Mouse (Mus musculus): ENCODE measurements around the gene Sh3pxd2b. TPM values are rescaled to one million over a fixed set of nuclear protein-coding genes. Genes with fewer than 3 reads are reported as not detected.
A peak's percentile ranks its signal among the peaks of the same experiment; 100 is the strongest.

The Sh3pxd2b gene
- total RNA-seq, 2 experiments from 2014 or later = 2.5 to 7.1 TPM

DNA sequence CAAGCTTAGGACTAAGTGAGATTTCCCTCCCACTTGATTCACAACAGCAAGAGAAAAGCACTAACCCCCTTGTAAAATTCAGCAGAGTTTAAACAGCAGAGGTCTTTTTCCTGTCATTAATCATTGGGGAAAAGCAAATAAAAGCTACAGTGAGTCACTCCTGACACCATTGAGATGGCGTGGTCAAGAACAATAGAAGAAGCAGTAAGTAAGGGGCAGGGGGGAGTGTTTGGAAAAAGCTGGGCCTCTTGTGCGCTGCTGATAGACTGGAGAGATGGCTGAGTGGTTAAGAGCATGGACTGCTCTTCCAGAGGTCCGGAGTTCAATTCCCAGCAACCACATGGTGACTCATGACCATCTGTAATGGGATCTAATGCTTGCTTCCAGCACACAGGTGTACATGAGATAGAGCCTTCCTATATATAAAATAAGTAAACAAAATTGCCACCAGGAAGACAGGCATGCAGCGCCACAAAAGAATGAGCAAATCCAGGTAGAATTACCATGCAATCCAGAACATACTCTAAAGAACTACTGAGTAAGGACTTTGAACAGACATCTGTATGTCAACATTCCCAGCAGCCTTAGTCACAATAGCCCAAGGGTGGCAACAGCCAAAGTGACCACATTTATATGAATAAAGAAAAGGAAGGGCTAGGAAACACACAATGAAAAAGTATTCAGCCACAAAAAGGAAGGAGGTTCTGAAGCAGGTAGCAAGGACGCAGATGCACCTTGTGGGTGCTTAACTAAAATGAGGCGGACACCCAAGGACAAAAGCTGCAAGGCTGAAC, 1.9 kb upstream of the Sh3pxd2b start:
- Histone ChIP-seq H3K27ac (no peak overlapping the region), H3K4me3 (no peak overlapping the region)
- intact Hi-C loops (cut with DNase I) = loop anchor here (5.0 kb wide), 1 partner anchor 52 kb away; no protein-coding TSS in a partner anchor
- DNase-seq = no peak
- no peak for TF ChIP-seq CTCF (IDR thresholded peaks at IDR 0.05)

DNA sequence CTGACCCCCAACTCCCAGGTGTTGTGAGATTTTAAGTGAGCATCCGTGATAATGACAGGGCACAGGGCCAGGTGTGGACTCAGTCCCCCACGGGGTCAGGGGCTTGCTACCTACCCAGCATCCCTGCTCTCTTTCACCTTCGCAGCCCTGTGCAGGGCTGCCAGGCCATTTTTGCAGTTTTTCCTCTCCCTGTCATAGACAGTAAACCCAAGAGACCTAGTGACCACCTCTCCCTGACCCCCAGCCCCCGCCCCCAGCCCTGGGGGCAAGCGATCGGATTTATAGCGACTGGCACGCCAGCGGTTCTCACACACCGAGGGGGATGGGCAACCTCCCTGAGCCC, 385 bp upstream of the Sh3pxd2b start:
- Histone ChIP-seq H3K27ac (peak overlapping the region; percentile 90), H3K4me3 (peak overlapping the region; percentile 95)
- intact Hi-C loops (cut with DNase I) = loop anchor here (5.0 kb wide), 1 partner anchor 50 kb away; no protein-coding TSS in a partner anchor
- no peak for DNase-seq
- TF ChIP-seq CTCF (IDR thresholded peaks at IDR 0.05) = no peak

DNA sequence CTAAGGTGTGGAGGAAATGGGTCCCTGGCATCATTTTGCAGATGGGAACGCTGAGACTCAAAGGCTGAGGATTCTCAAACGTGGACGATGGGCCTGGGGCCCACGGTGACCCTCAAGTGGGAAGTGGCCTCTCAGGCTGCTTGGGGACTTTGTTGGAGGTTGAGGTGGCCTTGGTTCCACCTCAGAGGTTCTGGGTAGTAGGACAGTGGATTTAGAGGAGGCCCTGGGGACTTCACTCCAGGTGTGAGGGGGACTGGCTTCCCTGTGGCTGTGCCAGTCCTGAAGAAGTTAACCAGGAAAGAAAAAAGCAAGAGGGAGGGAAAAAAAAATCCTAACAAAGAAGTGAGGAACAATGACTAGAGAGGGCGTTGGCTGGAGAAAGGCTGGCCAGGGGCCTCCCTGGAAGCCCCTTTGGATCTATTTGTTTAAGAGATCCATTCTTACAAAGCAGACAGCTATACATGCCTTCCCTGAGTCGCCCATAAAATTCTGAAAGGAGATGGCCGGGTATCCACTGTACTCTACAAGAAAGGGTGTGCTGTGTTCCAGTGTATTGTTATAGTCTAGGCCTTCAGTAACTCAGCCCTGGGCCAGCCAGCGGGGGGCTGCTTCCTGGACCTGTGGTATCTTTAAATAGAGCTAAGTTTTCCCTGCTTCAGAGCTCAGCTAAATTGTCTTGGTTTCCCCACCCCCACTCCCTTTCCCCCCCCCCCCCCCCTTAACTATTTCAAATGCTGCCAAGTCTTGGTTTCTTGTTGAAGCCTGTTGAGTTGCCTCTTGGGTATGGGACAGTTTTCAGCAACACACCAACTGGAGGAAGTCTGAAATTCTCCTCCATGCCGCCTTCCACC, 1.0 kb downstream of the Sh3pxd2b start:
- no peak for DNase-seq
- intact Hi-C loops (cut with DNase I) = loop anchor here (5.0 kb wide), 1 partner anchor 49 kb away; no protein-coding TSS in a partner anchor

GRCm38 (mm10) chr11:32349284-32349953, 1.8 kb downstream of the Sh3pxd2b start:
- peak overlapping the region; percentile 90 for H3K27ac ChIP-seq
- TF ChIP-seq CTCF (IDR thresholded peaks at IDR 0.05) = no peak
- peak; percentile 52 for DNase-seq
- peak overlapping the region; percentile 95 for H3K4me3 ChIP-seq
- intact Hi-C loops (cut with DNase I) = loop anchor here (5.0 kb wide), 1 partner anchor 48 kb away; no protein-coding TSS in a partner anchor

More for the DNA sequence above, 1.0 kb downstream of the Sh3pxd2b start:
- Histone ChIP-seq H3K4me3 (peak overlapping the region; percentile 95), H3K27ac (peak overlapping the region; percentile 90)
- TF ChIP-seq CTCF (IDR thresholded peaks at IDR 0.05) = no peak

DNA sequence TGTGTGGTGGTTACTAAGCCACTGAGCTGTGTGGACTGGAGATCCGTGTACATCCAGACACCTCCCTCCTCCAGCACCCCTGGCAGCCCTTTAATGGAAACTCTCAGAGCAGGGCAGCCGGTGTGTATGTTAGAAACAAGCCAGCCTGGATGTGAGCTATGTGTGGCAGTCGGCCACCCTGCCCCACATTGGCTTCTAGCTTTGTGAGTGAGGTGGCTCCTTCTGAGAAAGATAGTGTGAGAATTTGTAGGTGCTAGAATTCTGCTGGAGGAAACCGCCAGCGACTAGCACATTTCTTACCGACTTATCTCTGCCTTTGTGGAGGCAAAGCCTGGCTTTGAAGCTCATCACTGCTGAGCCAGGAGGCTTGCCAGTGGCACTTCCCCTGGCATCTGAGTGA, 5.3 kb downstream of the Sh3pxd2b start:
- DNase-seq = no peak
- H3K4me3 ChIP-seq = no peak overlapping the region
- no peak for TF ChIP-seq CTCF (IDR thresholded peaks at IDR 0.05)
- H3K27ac ChIP-seq = peak overlapping the region; percentile 53; the same call in 1 of the 2 replicates
- intact Hi-C loops (cut with DNase I) = loop anchor here (5.0 kb wide), 1 partner anchor 239 kb away; no protein-coding TSS in a partner anchor

GRCm38 (mm10) chr11:32355377-32355776, 7.8 kb downstream of the Sh3pxd2b start:
- TF ChIP-seq CTCF (IDR thresholded peaks at IDR 0.05) = no peak
- DNase-seq = peak; percentile 46
- Histone ChIP-seq H3K4me3 (no peak overlapping the region), H3K27ac (peak overlapping the region; percentile 71)
- intact Hi-C loops (cut with DNase I) = no loop called here

DNA sequence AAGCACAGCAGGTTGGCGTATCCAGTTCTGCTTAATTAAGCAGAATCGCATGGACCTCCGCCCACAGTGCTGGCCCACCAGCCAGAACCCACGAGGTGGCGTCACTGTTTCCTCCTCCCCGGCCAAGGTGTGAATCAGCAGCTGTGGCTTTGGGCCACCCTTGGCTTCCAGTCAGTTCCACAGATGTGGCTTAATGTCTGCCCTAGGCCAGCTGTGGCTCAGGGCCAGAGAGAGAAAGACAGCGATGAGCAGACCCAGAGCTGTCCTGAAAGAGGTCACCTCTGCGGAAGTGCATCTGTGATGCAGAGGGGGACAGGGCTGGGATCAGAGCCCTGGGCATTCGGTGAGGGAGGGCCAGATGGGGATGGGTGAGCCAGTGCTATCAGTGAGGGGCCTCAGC, 10.1 kb downstream of the Sh3pxd2b start:
- H3K27ac ChIP-seq = peak overlapping the region; percentile 65
- no peak; the same call in 1 of the 2 replicates for TF ChIP-seq CTCF (IDR thresholded peaks at IDR 0.05)
- H3K4me3 ChIP-seq = peak overlapping the region; percentile 5; the same call in 1 of the 2 replicates
- intact Hi-C loops (cut with DNase I) = no loop called here
- DNase-seq = peak; percentile 94

DNA sequence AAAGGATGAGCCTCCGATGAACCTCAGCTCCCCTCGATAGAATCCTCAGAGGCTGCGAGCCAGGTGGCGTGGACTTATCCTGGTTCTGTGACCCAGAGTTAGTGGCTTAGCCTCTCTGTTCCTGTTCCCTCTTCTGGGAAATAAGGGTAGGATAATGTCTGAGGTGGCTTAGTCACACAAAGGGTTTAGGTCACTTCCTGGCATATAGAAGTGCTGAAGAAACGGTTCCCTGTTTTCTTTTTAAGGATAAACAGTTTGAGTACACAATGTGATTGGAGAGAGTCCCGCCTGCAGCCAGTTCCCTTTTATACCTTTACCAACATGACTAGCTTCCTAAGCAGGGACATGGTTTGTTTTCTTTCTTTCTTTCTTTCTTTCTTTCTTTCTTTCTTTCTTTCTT, 10.8 kb downstream of the Sh3pxd2b start:
- no peak for DNase-seq
- Histone ChIP-seq H3K27ac (peak overlapping the region; percentile 65), H3K4me3 (no peak overlapping the region)
- no peak for TF ChIP-seq CTCF (IDR thresholded peaks at IDR 0.05)
- intact Hi-C loops (cut with DNase I) = no loop called here

DNA sequence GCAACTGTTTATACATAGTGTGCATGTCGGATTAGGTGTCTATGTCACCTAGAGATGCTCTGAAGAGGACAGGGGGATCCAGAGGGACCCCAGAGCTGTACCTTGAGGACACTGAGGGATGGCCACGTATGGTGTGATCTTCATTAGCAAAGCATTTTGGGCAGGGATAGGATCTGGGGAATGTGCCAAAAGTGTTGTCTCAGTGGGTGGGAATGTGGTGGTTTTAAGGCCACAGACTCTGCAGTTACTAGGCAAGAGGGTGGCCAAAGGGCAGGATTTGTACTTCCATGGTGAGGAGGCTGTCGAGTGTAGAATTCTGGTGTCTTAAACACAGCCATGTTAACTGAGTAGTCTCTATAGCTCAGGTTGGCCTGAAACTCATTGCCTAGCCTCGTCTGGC, 11.9 kb downstream of the Sh3pxd2b start:
- intact Hi-C loops (cut with DNase I) = no loop called here
- peak overlapping the region; percentile 7; the same call in 1 of the 2 replicates for H3K27ac ChIP-seq
- no peak for TF ChIP-seq CTCF (IDR thresholded peaks at IDR 0.05)
- DNase-seq = no peak
- no peak overlapping the region for H3K4me3 ChIP-seq

DNA sequence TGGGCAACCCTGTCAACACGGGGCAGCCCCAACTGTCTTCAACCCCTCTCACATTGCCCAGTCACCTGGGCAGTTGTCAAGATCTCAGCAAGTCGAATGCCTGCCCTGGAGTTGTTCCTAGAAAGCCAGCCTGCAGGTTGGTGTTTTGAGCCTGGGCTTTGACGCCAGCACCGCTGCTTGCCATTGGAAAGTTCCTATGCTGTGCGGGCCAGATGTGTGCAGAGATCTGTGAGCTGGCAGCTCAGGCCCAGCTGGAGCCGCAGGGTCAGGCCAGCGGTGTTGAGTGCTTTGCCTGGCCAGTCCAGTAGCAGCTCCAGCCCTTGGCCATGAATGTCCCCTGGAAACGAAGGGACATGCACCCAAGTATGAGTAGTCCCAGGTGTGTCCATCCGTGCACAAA, 14.2 kb downstream of the Sh3pxd2b start:
- no peak for TF ChIP-seq CTCF (IDR thresholded peaks at IDR 0.05)
- Histone ChIP-seq H3K4me3 (no peak overlapping the region), H3K27ac (0 out of 2 replicates have a peak overlapping the region, but pooled peaks have one; percentile 4)
- peak; percentile 50 for DNase-seq
- intact Hi-C loops (cut with DNase I) = no loop called here

GRCm38 (mm10) chr11:32363188-32363587, 15.6 kb downstream of the Sh3pxd2b start:
- DNase-seq = no peak
- TF ChIP-seq CTCF (IDR thresholded peaks at IDR 0.05) = no peak
- H3K27ac ChIP-seq = peak overlapping the region; percentile 63
- H3K4me3 ChIP-seq = no peak overlapping the region
- intact Hi-C loops (cut with DNase I) = no loop called here

GRCm38 (mm10) chr11:32363610-32364220, 16.1 kb downstream of the Sh3pxd2b start:
- H3K27ac ChIP-seq = peak overlapping the region; percentile 63
- TF ChIP-seq CTCF (IDR thresholded peaks at IDR 0.05) = no peak
- intact Hi-C loops (cut with DNase I) = no loop called here
- H3K4me3 ChIP-seq = no peak overlapping the region
- no peak for DNase-seq
